Mouse (Mus musculus) yolk sac, embryonic 10.5 days (tissue): ENCODE measurements around the gene Dusp8.

Experiments used
- DNase-seq: peaks from one replicate; pipeline ENCODE4 v3.0.0-alpha.2; 2017; ENCODE audit warnings: low spot score

The Dusp8 gene

GRCm38 (mm10) chr7:142086159-142086905 lies 9.3 kb downstream of the Dusp8 start:
- no peak for DNase-seq

GRCm38 (mm10) chr7:142084820-142085219 lies 10.8 kb downstream of the Dusp8 start:
- DNase-seq: no peak

- no peak for DNase-seq
Observed at GRCm38 (mm10) chr7:142084395-142084794, 11.2 kb downstream of the Dusp8 start.

GRCm38 (mm10) chr7:142083588-142084317 lies 11.9 kb downstream of the Dusp8 start:
- no peak for DNase-seq

GRCm38 (mm10) chr7:142082607-142083006 lies 13.0 kb downstream of the Dusp8 start:
- DNase-seq: no peak

- DNase-seq: no peak
Observed at GRCm38 (mm10) chr7:142082179-142082578, 13.5 kb downstream of the Dusp8 start.

- no peak for DNase-seq
Observed at GRCm38 (mm10) chr7:142081736-142082135, 13.9 kb downstream of the Dusp8 start.

GRCm38 (mm10) chr7:142080876-142081275 lies 14.8 kb downstream of the Dusp8 start:
- DNase-seq: no peak

- no peak for DNase-seq
Observed at GRCm38 (mm10) chr7:142079365-142079764, 16.3 kb downstream of the Dusp8 start.

GRCm38 (mm10) chr7:142077138-142077537 lies 18.5 kb downstream of the Dusp8 start:
- no peak for DNase-seq

- DNase-seq: no peak
Observed at GRCm38 (mm10) chr7:142074146-142074886, 21.3 kb downstream of the Dusp8 start.

- DNase-seq: no peak
Observed at GRCm38 (mm10) chr7:142071717-142072116, 23.9 kb downstream of the Dusp8 start.

- no peak for DNase-seq
Observed at GRCm38 (mm10) chr7:142071212-142071578, 24.4 kb downstream of the Dusp8 start.

- DNase-seq: peak; percentile 34
Observed at GRCm38 (mm10) chr7:142070458-142071211, 25.0 kb downstream of the Dusp8 start.

GRCm38 (mm10) chr7:142068429-142068828 lies 27.2 kb downstream of the Dusp8 start:
- DNase-seq: no peak

GRCm38 (mm10) chr7:142060931-142061565 lies 34.6 kb downstream of the Dusp8 start, which contains the start of gene Mob2:
TSS of gene Mob2 (minus strand) at chr7:142061065.
- DNase-seq: peak; percentile 85

- DNase-seq: peak; percentile 14
Observed at GRCm38 (mm10) chr7:142060185-142060930, 35.3 kb downstream of the Dusp8 start.

- DNase-seq: no peak
Observed at GRCm38 (mm10) chr7:142059024-142059423, 36.6 kb downstream of the Dusp8 start.

- no peak for DNase-seq
Observed at GRCm38 (mm10) chr7:142057121-142057520, 38.5 kb downstream of the Dusp8 start.

- no peak for DNase-seq
Observed at GRCm38 (mm10) chr7:142056601-142057061, 39.0 kb downstream of the Dusp8 start.

GRCm38 (mm10) chr7:142055431-142055830 lies 40.2 kb downstream of the Dusp8 start:
- no peak for DNase-seq
